Mouse (Mus musculus): ENCODE results near the gene Rab5a.

- TF ChIP-seq CTCF (conservative IDR thresholded peaks at IDR 0.05; ENCODE audit: low read length) (no peak), NANOG (IDR thresholded peaks at IDR 0.05; ENCODE audit: borderline replicate concordance, low read length) (no peak)
Observed at GRCm38 (mm10) chr17:53528034-53528433, 49.0 kb downstream of the Rab5a start.

Measured in E14TG2a.4 (cell line).